ENCODE assay signal across 19 mouse cellular contexts in genomic region chr19:28854831-28855230, GRCm38 (mm10). TPM values are rescaled to one million over a fixed set of nuclear protein-coding genes. Genes with fewer than 3 reads are reported as not detected.
DNase-seq lines count a peak whose midpoint lies in the region; ATAC-seq and TF ChIP-seq lines count a peak whose summit lies in the region.
"Had no signal": no experiment of that assay in that cellular context is flagged by ENCODE, and none has a peak within 500 bp of the region (broad histone marks: within the 10 kb centered on the region; RNA-seq: fewer than 3 reads in every experiment).

No protein-coding gene starts in this region.

- H3K27ac ChIP-seq in kidney, adult 2 months (ENCODE audit: insufficient read depth, low read depth, low read length), result peak overlapping the region; percentile 9; the same call in 1 of the 2 replicates
- H3K27ac ChIP-seq in kidney, embryonic 14.5 days (ENCODE audit: low read depth, low read length), result no peak overlapping the region

- H3K36me3 ChIP-seq in kidney, adult 2 months (ENCODE audit: control insufficient read depth, insufficient read depth, low read length), result no peaks in the 10 kb centered on the region; the same call in 1 of the 2 replicates
- no peaks in the 10 kb centered on the region for H3K36me3 ChIP-seq in kidney, embryonic 14.5 days (ENCODE audit: control insufficient read depth, insufficient read depth, low read length)
- H3K36me3 ChIP-seq: G1E had no signal

- peaks cover 18% of the 10 kb centered on the region; the same call in 1 of the 2 replicates for H3K4me1 ChIP-seq in kidney, adult 2 months (ENCODE audit: control insufficient read depth, insufficient read depth, low read length)
- H3K4me1 ChIP-seq in kidney, embryonic 14.5 days (ENCODE audit: control insufficient read depth, insufficient read depth, low read length), result no peaks in the 10 kb centered on the region

- no peak for TF ChIP-seq POLR2A in kidney, adult 2 months (IDR thresholded peaks at IDR 0.05; ENCODE audit: low read depth, low read length)

- no peak for TF ChIP-seq CTCF in kidney, adult 2 months (conservative IDR thresholded peaks at IDR 0.05; ENCODE audit: insufficient read depth, insufficient read length, low read depth, low read length)

- no peak for ATAC-seq in kidney, embryonic 14.5 days (ENCODE audit: low FRiP score, low TSS enrichment)
- ATAC-seq: activated CD4-positive, CD25-positive, alpha-beta regulatory T cell, adult 4 months; CD4-positive, CD25-positive, alpha-beta regulatory T cell, adult 4 months; Patski had no signal

- H3K9ac ChIP-seq in kidney, embryonic 14.5 days (ENCODE audit: low read depth, low read length), result no peak overlapping the region

- 31% methylated on average over 1 of the region's 1 CpGs for WGBS in kidney, adult 2 months
- 76% methylated on average over 1 of the region's 1 CpGs for WGBS in kidney, embryonic 14.5 days

- H3K9me3 ChIP-seq in kidney, embryonic 14.5 days (ENCODE audit: control insufficient read depth, low read length), result no peaks in the 10 kb centered on the region
- H3K9me3 ChIP-seq: G1E had no signal

- peak; percentile 67 for DNase-seq in kidney, adult 2 months
- peak; percentile 62 for DNase-seq in kidney, adult 9 months
- no peak for DNase-seq in kidney, adult 8-10 months
- DNase-seq: adrenal gland, adult 2 months; adrenal gland, adult 8-10 months; adrenal gland, postnatal 10 days; adrenal gland, postnatal 14 days; adrenal gland, postnatal 25 days; adrenal gland, postnatal 36 days; B cell, adult 2 months; cerebellum, adult 11 months; cerebellum, adult 11-12 months; cerebellum, adult 18-20 months had no signal

- no peak overlapping the region for H3K4me2 ChIP-seq in kidney, embryonic 14.5 days (replicated peaks; ENCODE audit: low read depth, low read length)

- no peak overlapping the region for H3K4me3 ChIP-seq in kidney, adult 2 months (ENCODE audit: insufficient read depth, low read depth, low read length)
- H3K4me3 ChIP-seq in kidney, embryonic 14.5 days (ENCODE audit: low read length), result no peak overlapping the region

- H3K27me3 ChIP-seq in kidney, adult 2 months (replicated peaks; ENCODE audit: control insufficient read depth, insufficient read depth, low read length), result no peaks in the 10 kb centered on the region
- H3K27me3 ChIP-seq in kidney, embryonic 14.5 days (ENCODE audit: control insufficient read depth, insufficient read depth, low read length), result no peaks in the 10 kb centered on the region
- H3K27me3 ChIP-seq: CH12.LX had no signal

RNA-seq across cellular contexts. Expression of gene Slc1a1, which starts 20.0 kb away (rescaled TPM):
- 86.5 and 97.8 TPM in 2 replicates for polyA plus RNA-seq in kidney, adult 2 months (2012; rRNA removed)
- 1.2 and 1.3 TPM in 2 replicates for polyA plus RNA-seq in kidney, embryonic 14.5 days (2014; fragmentation: Nextera tagmentation; extraction: Ambion mirVana)
- polyA plus RNA-seq: activated CD4-positive, CD25-positive, alpha-beta regulatory T cell, adult 4 months; G1E had no signal

Comparison
In these comparisons a context has a peak if more than half of its experiments do, and no peak if none do; other contexts are left out.
1. DNase-seq: peak in kidney, adult 2 months (single experiment) and kidney, adult 9 months (single experiment); none in kidney, adult 8-10 months (0 of 2).
2. RNA of gene Slc1a1, which starts 20.0 kb away (polyA plus RNA-seq): 86.5 to 97.8 TPM in kidney, adult 2 months; 1.2 to 1.3 TPM in kidney, embryonic 14.5 days; every median in the first group is over 10 times any median in the second.